Mouse (Mus musculus) embryo, embryonic 11.5 days (tissue): ENCODE measurements around the gene Gm20388.

ENCODE experiments used
- DNase-seq: peaks from one replicate; pipeline ENCODE4 v3.0.0-alpha.2; 2012; ENCODE audit warnings: low read depth, low spot score

Gm20388 gene

DNA sequence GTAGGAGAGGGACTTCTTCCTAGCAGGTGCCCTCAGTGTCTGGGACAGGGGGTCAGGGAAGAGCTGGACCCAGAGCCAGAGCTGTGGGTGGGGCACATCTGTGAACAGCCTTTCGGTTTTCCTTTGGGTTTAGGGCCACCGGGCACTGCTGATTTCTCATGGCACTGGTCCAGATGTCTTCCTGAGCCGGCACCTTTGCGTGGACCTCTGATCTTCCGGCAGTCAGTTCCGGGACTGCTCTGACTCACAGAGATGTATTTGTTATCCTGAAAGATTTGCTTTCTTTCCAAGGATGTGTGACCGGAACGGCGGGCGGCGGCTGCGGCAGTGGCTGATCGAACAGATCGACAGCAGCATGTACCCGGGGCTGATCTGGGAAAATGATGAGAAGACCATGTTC is 828.9 kb downstream of the Gm20388 start:
- DNase-seq: no peak

- DNase-seq: no peak
Observed at GRCm38 (mm10) chr8:120740579-120740978, 829.9 kb downstream of the Gm20388 start.

DNA sequence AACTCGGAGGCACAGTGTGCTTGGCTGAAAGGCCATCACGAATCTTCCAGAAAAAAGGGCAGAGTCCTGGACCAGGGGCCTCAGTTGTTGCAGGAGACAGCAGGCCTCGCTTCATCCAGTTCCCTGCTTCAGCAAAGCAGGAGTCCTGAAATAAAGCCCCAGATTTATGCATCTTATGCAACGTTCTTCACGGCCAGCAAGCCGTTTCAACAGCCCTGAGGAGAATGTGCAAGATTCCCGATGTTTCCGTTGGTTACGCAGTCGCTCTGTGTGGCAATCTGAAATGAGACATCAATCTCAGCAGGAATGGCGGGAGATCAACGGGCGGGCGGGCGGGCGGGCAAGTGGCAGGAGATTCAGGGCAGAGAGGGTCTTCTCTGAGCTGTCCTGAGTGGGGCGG is 830.4 kb downstream of the Gm20388 start:
- DNase-seq: no peak

GRCm38 (mm10) chr8:120741815-120742530 is 831.3 kb downstream of the Gm20388 start:
- DNase-seq: no peak

DNA sequence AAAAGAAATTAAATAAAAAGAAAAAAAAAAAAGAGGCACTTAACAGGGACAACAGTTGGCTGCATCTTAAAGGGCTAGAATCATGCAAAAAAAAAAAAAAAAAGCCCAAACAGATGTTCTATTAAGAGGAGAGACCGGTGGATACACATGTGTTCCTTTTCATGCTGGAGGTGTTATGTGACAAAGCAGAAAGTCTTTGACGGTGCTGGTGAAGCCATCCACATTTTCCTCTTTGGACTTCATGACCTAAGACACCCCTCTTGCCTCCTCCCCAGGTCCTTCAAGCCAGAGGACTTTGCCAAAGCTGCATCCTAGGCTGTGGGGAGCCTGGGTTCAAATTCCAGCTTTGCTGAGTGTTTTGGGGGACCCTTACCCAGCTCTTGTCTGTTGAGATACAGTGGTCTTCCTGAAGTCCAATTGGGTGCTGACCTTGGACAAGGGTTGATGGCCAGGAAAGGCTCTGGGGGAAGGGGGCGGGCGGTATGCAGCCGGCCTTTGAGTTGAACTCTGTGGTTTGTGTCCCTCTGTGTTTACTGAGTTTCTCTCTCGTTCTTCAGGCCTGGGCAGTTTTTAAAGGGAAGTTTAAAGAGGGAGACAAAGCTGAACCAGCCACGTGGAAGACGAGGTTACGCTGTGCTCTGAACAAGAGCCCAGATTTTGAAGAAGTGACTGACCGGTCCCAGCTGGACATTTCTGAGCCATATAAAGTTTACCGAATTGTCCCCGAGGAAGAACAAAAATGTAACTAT is 832.7 kb downstream of the Gm20388 start:
- no peak for DNase-seq

DNA sequence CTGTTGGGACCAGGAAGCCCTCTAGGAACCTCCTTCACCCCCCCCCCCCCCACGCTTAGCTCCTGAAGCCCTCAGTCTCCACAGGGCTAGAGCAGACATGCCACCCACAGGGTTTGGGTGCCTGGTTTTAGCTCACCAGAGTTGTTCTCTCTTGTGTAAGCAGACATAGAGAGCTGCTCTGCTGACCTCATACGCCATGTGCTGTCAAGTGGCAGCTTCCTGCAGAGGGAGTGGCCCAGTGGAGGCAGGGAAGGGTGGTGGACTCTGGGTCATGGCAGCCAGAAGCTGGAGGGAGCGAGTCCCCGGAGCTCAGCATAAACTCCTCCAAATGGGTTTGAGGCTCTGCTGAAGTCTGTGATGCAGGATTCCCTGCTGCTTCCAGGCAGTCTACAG is 833.3 kb downstream of the Gm20388 start:
- no peak for DNase-seq

DNA sequence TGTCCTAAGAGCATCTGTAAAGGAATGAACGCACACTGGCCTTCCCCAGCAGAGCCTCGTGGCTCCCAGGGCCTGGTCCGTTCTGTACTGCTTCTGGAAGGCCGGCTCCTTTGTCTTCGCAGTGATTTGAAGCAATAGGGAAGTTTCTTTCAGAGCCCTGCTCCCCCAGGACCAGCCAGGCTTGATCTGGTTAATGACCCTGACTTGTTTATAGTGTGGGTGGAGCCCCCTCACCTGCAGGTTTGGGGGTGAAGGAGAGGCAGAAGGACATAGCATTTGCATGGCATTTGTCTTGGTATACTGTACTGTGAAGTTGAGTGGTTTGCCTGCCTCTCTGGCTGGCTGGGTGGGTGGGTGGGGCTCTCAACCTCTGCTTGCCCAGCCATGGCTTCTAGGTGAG is 833.8 kb downstream of the Gm20388 start:
- DNase-seq: no peak

- DNase-seq: no peak
Observed at GRCm38 (mm10) chr8:120745226-120745625, 834.6 kb downstream of the Gm20388 start.

DNA sequence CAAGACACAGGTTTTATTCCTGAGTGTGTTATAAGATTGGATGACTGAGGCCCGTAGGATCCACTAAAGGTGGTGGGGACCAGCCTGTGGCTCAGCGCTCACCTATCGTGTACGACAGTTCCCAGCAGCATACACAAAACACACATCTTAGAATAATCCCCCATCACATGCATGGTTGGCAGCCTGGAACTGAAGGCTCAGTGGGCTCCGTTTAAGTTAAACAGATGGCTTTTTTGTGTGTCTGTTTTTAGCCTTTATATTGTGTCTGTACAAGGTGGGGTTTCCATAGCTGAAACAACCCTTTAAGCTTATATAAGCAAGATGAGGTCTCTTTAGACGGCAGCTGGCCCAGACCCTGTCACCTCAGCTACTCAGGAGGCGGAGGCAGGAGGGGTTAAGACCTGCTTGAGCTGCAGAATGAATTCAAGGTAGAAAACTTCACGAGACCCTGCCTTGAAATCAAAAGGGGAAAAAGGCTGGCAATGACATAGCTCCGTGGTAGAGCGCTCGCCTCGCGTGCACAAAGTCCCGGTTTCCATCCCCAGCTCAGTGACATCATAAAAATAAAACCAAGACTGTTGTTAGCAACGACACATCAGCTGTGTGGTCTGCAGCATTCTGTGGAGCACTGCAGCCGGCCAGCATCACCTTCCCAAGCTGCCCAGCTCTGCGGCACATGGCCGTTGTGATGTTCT is 835.5 kb downstream of the Gm20388 start:
- no peak for DNase-seq

DNA sequence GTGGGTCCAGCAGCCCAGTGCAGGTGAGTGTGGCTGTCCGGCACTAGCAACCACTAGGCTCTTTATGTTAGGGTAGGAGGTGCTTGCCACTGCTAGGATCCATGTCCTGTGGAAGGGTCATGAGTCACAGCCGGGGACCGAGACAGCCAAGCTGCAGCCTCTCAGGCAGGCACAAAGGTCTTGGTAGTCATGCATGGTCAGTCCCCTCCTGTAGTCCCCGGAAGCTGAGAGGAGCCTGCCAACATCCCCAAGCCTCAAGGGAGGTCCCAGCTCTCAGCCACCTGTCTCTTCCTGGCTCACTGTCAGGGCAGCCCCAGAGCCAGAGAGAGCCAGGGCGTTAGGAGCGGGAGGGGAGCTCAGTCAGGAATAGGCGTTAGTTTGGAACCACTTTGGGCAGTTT is 836.6 kb downstream of the Gm20388 start:
- no peak for DNase-seq

DNA sequence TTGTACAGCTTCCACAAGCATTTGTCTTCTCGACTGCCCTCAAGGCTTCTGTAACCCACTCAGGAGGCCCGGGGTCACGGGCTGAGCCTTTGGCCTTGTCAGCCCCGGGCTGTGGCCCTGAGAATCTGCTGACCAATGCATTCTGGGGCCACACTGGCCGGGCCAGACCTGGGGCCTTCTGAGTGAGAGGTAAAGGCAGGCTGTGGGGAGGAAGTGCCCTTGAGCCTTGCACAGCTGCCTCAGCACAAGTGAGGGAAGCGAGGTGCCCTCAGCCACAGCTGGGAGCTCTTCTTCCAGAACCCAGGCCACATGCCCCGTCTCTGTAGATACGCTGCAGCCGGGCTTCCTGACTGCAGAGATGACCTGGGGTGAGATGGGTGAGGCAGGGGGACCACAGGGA is 840.0 kb downstream of the Gm20388 start:
- no peak for DNase-seq

DNA sequence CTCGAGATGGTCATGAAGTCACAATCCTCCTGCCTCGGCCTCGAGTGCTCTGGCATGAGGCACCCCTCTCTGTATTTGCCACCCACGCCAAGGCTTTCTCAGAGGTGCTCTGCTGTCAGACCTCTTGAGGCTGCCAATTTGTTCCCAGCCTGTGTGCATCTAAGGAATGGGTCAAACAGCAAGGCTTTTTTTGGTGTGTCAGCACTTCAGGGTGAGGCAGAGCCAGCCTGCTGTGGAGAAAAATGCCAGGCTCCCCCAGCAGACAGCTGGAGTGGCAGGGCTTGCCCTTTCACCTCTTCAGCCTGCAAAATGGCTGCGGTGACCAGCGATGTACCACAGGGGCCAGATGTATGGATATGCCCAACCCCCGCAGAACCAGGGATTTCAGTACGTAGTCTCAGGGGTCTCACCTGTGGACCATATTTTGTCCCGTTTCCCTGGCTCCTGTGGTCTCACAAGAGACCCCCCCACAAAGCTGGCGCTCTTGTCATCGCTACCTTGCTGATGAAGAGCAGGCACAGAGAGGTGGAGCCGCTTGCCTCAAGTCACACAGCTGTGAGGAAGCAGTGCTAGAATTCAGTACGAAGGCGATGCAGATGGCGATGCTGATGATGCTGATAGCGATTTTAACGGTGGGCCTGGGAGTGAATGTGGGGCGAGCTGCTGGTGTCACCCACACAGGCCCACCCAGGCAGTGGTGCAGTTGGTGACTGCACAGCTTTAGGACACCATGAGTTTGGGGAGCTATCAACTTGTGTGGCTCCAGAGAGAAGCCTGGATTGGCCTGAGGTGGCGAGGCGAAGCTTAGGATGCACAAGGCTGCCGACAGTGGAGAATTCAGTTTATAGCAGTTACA is 840.8 kb downstream of the Gm20388 start:
- no peak for DNase-seq

GRCm38 (mm10) chr8:120752082-120752452 is 841.4 kb downstream of the Gm20388 start:
- DNase-seq: no peak

DNA sequence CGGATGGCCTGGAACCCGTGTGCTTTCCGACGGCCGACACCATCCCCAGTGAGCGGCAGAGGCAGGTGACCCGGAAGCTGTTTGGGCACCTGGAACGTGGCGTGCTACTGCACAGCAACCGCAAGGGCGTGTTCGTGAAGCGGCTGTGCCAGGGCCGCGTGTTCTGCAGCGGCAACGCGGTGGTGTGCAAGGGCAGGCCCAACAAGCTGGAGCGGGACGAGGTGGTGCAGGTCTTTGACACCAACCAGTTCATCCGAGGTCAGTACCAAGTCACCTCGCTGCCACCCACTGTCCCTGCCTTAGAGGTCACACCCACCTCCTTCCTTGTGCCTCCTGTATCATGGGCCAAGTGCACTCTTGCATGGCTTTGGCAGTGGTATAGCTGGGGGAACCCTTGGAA is 842.8 kb downstream of the Gm20388 start:
- no peak for DNase-seq

DNA sequence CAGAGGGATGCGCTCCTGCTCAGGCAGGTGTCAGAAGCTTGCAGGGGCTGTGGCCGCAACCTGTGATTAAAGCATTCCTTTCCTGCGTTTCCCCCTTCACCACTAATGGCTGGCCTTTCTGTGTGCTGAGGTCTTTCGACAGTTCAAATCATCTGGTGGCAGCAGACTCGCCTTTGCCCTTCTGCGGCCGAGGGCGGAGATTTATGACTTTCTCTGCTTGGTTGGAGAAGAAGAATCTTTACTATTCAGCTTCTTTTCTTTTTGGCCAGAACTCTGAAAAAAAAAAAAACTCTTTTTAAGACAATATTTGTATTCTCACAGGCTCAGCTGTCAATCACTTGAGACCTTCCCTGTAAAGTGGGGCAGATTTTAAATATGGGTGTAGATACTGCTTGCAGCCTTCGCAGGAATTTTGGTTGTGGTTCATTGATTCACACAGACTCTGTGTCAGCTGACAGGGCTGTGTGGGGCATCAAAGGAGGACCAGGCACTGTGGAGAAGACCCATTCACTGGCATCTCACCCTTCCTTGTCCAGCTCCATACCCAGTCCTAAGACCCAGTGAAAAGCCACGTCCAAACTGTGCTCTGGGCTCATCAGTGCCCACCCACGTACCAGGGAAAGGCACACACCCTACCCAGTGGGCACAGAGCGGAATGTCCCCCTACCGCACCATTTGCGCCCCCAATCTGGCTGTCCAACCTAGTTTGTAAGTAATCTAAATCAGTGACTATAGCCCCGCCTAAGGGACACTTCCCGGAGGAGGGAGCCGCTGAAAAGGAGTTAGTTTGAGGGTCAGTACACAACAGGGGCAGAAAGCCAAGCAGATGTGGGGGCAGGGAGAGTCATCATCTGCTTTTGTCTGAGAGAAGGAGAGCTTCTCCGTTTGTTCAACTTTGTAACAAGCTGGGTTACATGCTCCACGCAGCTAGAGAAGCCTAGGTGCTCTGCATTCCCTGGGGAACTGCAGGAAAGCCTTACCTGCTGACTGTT is 845.0 kb downstream of the Gm20388 start:
- DNase-seq: no peak

- DNase-seq: no peak
Observed at GRCm38 (mm10) chr8:120758005-120758404, 847.4 kb downstream of the Gm20388 start.

GRCm38 (mm10) chr8:120759847-120760246 is 849.2 kb downstream of the Gm20388 start:
- no peak for DNase-seq

DNA sequence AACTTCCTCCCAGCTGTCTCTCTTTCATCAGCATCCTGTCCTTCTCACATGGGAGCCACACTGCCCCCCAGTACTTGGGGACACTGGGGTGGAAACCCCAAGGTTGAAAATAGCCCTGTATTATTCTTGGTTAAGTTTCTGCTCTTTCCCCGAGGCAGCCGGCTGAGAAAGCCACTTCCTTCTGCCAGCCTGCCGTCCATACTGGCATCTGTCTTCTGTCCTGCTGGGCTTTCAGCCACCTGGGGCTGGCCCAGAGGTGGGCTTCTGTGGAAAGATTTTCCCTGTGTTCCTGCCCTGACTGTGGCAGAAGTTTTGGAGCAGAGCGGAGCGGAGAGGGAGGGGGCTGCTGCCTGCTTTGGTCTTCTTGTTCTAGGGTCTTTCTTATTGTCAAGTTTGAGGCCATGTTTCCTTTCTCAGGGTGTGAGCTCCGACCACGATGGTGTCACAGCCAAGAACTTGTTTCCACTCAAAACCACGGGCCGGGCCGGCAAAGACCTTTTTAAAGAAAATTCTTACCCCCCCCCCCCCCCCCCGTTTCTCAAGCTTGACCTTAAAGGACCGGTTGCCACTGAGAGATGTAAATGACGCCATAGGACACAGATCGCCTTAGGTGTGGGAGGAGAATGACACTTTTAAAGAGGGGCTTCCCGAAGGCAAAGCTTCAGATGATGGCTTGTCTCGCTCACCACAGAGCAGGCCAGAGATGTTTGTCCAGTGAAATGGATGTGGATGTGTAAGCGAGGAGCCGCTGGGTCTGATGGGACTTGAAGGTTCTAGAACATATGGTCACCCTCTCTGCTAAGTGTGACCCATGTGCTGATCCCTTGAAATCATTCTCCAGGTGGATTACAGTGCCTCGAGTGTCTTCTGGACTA is 849.9 kb downstream of the Gm20388 start:
- no peak for DNase-seq

- DNase-seq: no peak
Observed at GRCm38 (mm10) chr8:120763267-120763666, 852.6 kb downstream of the Gm20388 start.

DNA sequence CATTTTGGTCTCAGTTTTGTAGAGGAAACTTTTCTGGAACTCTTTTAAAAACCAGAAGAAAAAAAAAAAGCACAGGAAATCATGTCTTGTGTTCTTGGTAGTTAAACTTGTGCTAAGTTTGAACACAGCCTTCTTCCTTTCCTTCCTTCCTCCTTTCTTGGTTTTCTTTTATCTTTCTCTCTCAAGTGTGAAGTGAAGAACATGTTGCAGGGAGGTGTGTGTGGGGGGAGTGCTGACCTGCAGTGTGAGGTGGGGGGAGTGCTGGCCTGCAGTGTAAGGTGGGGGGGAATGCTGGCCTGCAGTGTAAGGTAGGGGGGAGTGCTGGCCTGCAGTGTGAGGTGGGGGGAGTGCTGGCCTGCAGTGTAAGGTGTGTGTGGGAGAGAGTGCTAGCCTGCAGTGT is 854.0 kb downstream of the Gm20388 start:
- no peak for DNase-seq
